Mouse (Mus musculus) embryonic facial prominence, embryonic 13.5 days (tissue): Measurements from ENCODE around the gene Pdcd4. TPM values are rescaled to one million over a fixed set of nuclear protein-coding genes. Genes with fewer than 3 reads are reported as not detected.
"Not testable (repeated sequence)": the region's sequence is repeated elsewhere in the genome, so short reads cannot be mapped to it uniquely, and the experiment has no call there.

Experiments
- ATAC-seq: fragments of 200-750 bp; cut with Nextera tagmentation; 2 replicates; pipeline ENCODE4 v1.8.0; 2017; ENCODE audit warnings: low read depth; ENCODE audit not compliant: insufficient number of reproducible peaks, insufficient read depth, low FRiP score, low TSS enrichment
- H3K27ac ChIP-seq: fragments of 300-500 bp; sonication (generic); 2 replicates; pipeline ENCODE4 v1.5.1; 2015; ENCODE audit warnings: moderate library complexity, mild to moderate bottlenecking, inconsistent platforms
- H3K27me3 ChIP-seq: fragments of 300-500 bp; sonication (generic); 2 replicates; pipeline ENCODE4 v1.6.1; 2015; ENCODE audit warnings: mild to moderate bottlenecking, inconsistent platforms
- H3K36me3 ChIP-seq: fragments of 300-500 bp; sonication (generic); 2 replicates; pipeline ENCODE4 v1.6.1; 2015; ENCODE audit warnings: mild to moderate bottlenecking, inconsistent platforms
- H3K4me1 ChIP-seq: fragments of 300-500 bp; sonication (generic); 2 replicates; pipeline ENCODE4 v1.6.1; 2015; ENCODE audit warnings: inconsistent platforms
- H3K4me2 ChIP-seq: fragments of 300-500 bp; sonication (generic); 2 replicates; pipeline ENCODE4 v1.6.1; 2015; ENCODE audit warnings: moderate library complexity, mild to moderate bottlenecking, inconsistent platforms
- H3K4me3 ChIP-seq: fragments of 300-500 bp; sonication (generic); 2 replicates; pipeline ENCODE4 v1.5.1; 2015; ENCODE audit warnings: mild to moderate bottlenecking, inconsistent platforms
- H3K9ac ChIP-seq: fragments of 300-500 bp; sonication (generic); 2 replicates; pipeline ENCODE4 v1.6.1; 2015; ENCODE audit warnings: mild to moderate bottlenecking, inconsistent platforms
- H3K9me3 ChIP-seq: fragments of 300-500 bp; sonication (generic); 2 replicates; pipeline ENCODE4 v1.6.1; 2016; ENCODE audit warnings: inconsistent platforms
- WGBS: fragments of 180-500 bp; shearing (Covaris S2); methylation state at CpG from one replicate; pipeline ENCODE4 v1.1.7; 2015; ENCODE audit warnings: mixed read lengths; 5-methylcytosine and 5-hydroxymethylcytosine counted together
- polyA plus RNA-seq: library from polyadenylated mRNA; unstranded; fragments of >200 nt; fragmentation: Nextera tagmentation; extraction: Ambion mirVana; gene quantifications from 2 replicates; pipeline ENCODE4 v1.2.1, GENCODE M21; 2015

The Pdcd4 gene
- polyA plus RNA-seq, 1 experiment from 2014 or later, result 130 TPM

GRCm38 (mm10) chr19:53941139-53941538, 49.1 kb downstream of the Pdcd4 start:
- H3K4me1 ChIP-seq, result peaks cover 9% of the 10 kb centered on the region
- H3K36me3 ChIP-seq, result peaks cover 11% of the 10 kb centered on the region
- H3K4me3 ChIP-seq, result no peak overlapping the region
- no peaks in the 10 kb centered on the region for H3K27me3 ChIP-seq
- 93% methylated on average over 4 of the region's 4 CpGs for WGBS
- no peak overlapping the region for H3K27ac ChIP-seq
- no peak overlapping the region for H3K4me2 ChIP-seq
- ATAC-seq, result no peak
- no peak overlapping the region for H3K9ac ChIP-seq
- no peaks in the 10 kb centered on the region for H3K9me3 ChIP-seq

- H3K9ac ChIP-seq, result no peak overlapping the region
- no peak overlapping the region; the same call in 1 of the 2 replicates for H3K4me3 ChIP-seq
- WGBS, result 95% methylated on average over 2 of the region's 2 CpGs
- H3K36me3 ChIP-seq, result peaks cover 11% of the 10 kb centered on the region
- H3K27me3 ChIP-seq, result no peaks in the 10 kb centered on the region
- H3K9me3 ChIP-seq, result no peaks in the 10 kb centered on the region
- H3K4me1 ChIP-seq, result peaks cover 11% of the 10 kb centered on the region
- no peak overlapping the region for H3K27ac ChIP-seq
- ATAC-seq, result no peak
- no peak overlapping the region for H3K4me2 ChIP-seq
Observed at GRCm38 (mm10) chr19:53942342-53942741, 50.3 kb downstream of the Pdcd4 start.

DNA sequence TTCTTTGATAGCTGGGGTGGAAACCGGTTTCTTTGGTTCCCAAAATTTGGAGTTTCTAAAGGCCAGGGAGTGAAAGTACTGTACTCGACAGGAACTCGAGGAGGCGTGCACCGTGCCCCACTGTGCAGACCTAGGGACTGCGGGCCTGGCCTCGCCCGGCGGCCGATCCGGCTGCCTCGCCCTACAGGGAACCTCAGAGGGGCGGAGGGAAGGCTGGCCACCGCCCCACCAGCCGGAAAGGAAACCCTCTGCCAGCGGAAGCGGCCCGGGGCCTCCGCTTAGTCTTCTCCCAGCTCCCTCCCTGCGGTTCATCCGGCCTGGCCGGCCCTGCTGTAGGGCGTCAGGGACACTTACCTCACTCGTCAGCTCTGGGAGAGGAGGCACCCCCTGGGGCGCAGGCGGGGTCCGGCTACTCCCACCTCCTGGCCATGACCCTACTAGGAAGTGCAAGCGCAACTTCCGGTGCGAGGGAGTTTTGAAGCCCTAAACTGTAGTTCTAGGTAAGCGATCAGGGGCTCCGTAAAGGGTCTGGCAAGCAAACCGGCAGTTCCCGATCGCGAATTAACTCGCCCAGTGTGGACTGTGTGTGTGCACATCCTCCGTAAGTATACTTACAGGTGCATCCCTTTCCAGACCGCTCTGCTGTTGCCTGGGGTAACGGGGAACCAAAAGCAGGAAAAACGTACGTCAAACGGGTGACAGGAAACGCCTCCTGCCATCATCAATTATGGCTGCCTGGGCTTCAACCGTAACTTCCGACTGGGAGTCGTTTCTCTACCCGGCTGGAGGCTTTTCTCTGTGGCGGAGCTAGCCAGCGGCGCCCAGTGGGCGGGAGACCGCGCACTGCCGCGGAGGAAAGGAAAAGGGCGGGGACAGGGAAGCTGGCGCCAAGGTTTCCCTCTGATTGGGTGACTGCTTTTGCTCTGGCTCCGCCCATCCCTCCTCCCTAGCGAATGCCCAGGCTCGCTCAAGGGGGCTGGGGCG, 52.1 kb downstream of the Pdcd4 start, which contains the start of the genes Shoc2 and Bbip1:
TSS of gene Shoc2 (plus strand) at position 505 of the 984 bp plus-strand sequence.
TSS of gene Bbip1 (minus strand) at position 826 of the 984 bp plus-strand sequence.
- Histone ChIP-seq H3K4me2 (peak within 1 kb of the TSS; percentile 67), H3K4me1 (peaks cover 13% of the 10 kb centered on the region)
- WGBS, result under 1% methylated on average over 62 of the region's 62 CpGs

DNA sequence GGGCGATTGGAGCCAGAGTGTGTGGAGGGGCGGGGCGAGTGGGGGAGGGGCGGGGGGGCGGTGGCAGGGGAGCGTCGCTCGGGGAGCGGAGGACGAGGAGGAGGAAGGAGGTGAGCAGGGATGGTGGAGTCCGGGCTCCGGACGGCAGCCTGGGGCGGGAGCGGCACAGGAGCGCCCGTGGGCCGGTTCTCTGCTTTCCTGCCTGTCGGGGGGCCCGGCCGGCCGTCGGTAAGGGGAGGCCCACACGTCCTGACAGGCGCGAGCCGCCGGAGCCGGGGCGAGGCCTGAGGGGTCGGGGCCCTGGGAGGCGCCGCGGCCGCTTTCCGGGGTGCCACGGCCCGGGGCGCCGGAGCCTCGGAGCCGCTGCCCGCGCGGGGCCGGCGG, 52.7 kb downstream of the Pdcd4 start:
- H3K4me2 ChIP-seq, result peak overlapping the region; percentile 67
- H3K4me1 ChIP-seq, result peaks cover 13% of the 10 kb centered on the region
- WGBS, result 0% methylated on average over 11 of the region's 47 CpGs
- peak overlapping the region; percentile 98 for H3K27ac ChIP-seq
- peak overlapping the region; percentile 97 for H3K9ac ChIP-seq
- H3K36me3 ChIP-seq, result no peaks in the 10 kb centered on the region
- peak overlapping the region; percentile 96 for H3K4me3 ChIP-seq
- H3K9me3 ChIP-seq, result no peaks in the 10 kb centered on the region
- peak; percentile 59; the same call in 1 of the 2 replicates for ATAC-seq
- no peaks in the 10 kb centered on the region for H3K27me3 ChIP-seq

More for the DNA sequence above, 52.1 kb downstream of the Pdcd4 start, which contains the start of the genes Shoc2 and Bbip1:
- ATAC-seq, result peak; percentile 92
- peak within 1 kb of the TSS; percentile 97 for H3K9ac ChIP-seq
- H3K27me3 ChIP-seq, result no peaks in the 10 kb centered on the region
- no peaks in the 10 kb centered on the region for H3K9me3 ChIP-seq
- H3K4me3 ChIP-seq, result peak within 1 kb of the TSS; percentile 96
- H3K27ac ChIP-seq, result peak within 1 kb of the TSS; percentile 99
- H3K36me3 ChIP-seq, result no peaks in the 10 kb centered on the region

GRCm38 (mm10) chr19:53945171-53946042, 53.4 kb downstream of the Pdcd4 start:
- H3K9ac ChIP-seq, result peak overlapping the region; percentile 97
- no peaks in the 10 kb centered on the region for H3K9me3 ChIP-seq
- peaks cover 13% of the 10 kb centered on the region for H3K4me1 ChIP-seq
- no peak; the same call in none of the 2 replicates for ATAC-seq
- H3K4me3 ChIP-seq, result peak overlapping the region; percentile 96
- H3K27ac ChIP-seq, result peak overlapping the region; percentile 98
- H3K4me2 ChIP-seq, result peak overlapping the region; percentile 67
- WGBS, result under 1% methylated on average over 67 of the region's 69 CpGs
- H3K27me3 ChIP-seq, result no peaks in the 10 kb centered on the region
- H3K36me3 ChIP-seq, result no peaks in the 10 kb centered on the region

DNA sequence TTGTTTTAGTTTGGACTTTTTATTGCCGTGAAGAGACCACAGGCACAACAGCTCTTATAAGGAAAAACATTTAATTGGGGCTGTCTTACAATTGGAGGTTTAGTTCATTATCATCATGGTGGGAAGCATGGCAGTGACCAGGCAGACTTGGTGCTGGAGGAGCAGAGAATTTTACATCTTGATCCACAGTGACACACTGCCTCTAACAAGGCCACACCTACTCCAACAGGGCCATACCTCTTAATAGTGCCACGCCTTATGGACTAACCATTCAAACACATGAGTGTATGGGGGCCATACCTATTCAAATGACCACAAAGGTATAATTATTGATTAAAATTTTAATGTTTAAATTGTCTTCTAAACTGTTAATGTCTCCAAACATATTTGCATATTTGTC, 65.5 kb downstream of the Pdcd4 start:
- 91% methylated on average over 2 of the region's 2 CpGs for WGBS
- H3K27ac ChIP-seq, result no peak overlapping the region
- no peak for ATAC-seq
- H3K27me3 ChIP-seq, result no peaks in the 10 kb centered on the region
- no peaks in the 10 kb centered on the region for H3K9me3 ChIP-seq
- no peak overlapping the region for H3K9ac ChIP-seq
- peaks cover 7% of the 10 kb centered on the region for H3K4me1 ChIP-seq
- no peak overlapping the region for H3K4me2 ChIP-seq
- H3K4me3 ChIP-seq, result no peak overlapping the region
- no peaks in the 10 kb centered on the region; the same call in 1 of the 2 replicates for H3K36me3 ChIP-seq

GRCm38 (mm10) chr19:53962511-53962910, 70.5 kb downstream of the Pdcd4 start:
- H3K9me3 ChIP-seq, result no peaks in the 10 kb centered on the region
- no peaks in the 10 kb centered on the region for H3K27me3 ChIP-seq
- H3K27ac ChIP-seq, result no peak overlapping the region
- H3K9ac ChIP-seq, result no peak overlapping the region
- H3K4me2 ChIP-seq, result no peak overlapping the region
- H3K4me1 ChIP-seq, result 0 out of 2 replicates have a peak, but pooled peaks cover under 1% of the 10 kb centered on the region
- WGBS, result 86% methylated on average over 4 of the region's 4 CpGs
- ATAC-seq, result no peak
- no peak overlapping the region for H3K4me3 ChIP-seq
- H3K36me3 ChIP-seq, result no peaks in the 10 kb centered on the region; the same call in 1 of the 2 replicates

GRCm38 (mm10) chr19:53964347-53964746, 72.3 kb downstream of the Pdcd4 start:
- 88% methylated on average over 3 of the region's 3 CpGs for WGBS
- not testable (repeated sequence) for H3K4me3 ChIP-seq, H3K4me1 ChIP-seq, H3K27ac ChIP-seq, H3K4me2 ChIP-seq, H3K9ac ChIP-seq, ATAC-seq, H3K27me3 ChIP-seq, H3K36me3 ChIP-seq, H3K9me3 ChIP-seq

- 91% methylated on average over 10 of the region's 10 CpGs for WGBS
- no peaks in the 10 kb centered on the region; the same call in 1 of the 2 replicates for H3K36me3 ChIP-seq
Observed at GRCm38 (mm10) chr19:53964910-53965633, 73.0 kb downstream of the Pdcd4 start.

GRCm38 (mm10) chr19:53969226-53969625, 77.2 kb downstream of the Pdcd4 start:
- Histone ChIP-seq H3K27ac (no peak overlapping the region), H3K36me3 (no peaks in the 10 kb centered on the region), H3K4me2 (no peak overlapping the region), H3K4me3 (no peak overlapping the region), H3K4me1 (0 out of 2 replicates have a peak, but pooled peaks cover 5% of the 10 kb centered on the region), H3K27me3 (no peaks in the 10 kb centered on the region), H3K9ac (no peak overlapping the region), H3K9me3 (no peaks in the 10 kb centered on the region)
- 92% methylated on average over 3 of the region's 3 CpGs for WGBS
- no peak for ATAC-seq

More at GRCm38 (mm10) chr19:53964910-53965633, 73.0 kb downstream of the Pdcd4 start:
- H3K9ac ChIP-seq, result no peak overlapping the region
- 0 out of 2 replicates have a peak, but pooled peaks cover 5% of the 10 kb centered on the region for H3K4me1 ChIP-seq
- no peaks in the 10 kb centered on the region for H3K27me3 ChIP-seq
- ATAC-seq, result no peak
- no peak overlapping the region for H3K4me2 ChIP-seq
- H3K9me3 ChIP-seq, result no peaks in the 10 kb centered on the region
- H3K4me3 ChIP-seq, result no peak overlapping the region
- H3K27ac ChIP-seq, result no peak overlapping the region
